Mouse (Mus musculus) urinary bladder, postnatal 14 days (tissue): ENCODE data around the gene Cdc6.
A peak's percentile ranks its signal among the peaks of the same experiment; 100 is the strongest.

Source experiments
- DNase-seq: peaks from one replicate; pipeline ENCODE4 v3.0.0; 2021; ENCODE audit warnings: low spot score

Cdc6 gene

GRCm38 (mm10) chr11:98943741-98944461, 36.3 kb downstream of the Cdc6 start:
- DNase-seq, result peak; percentile 44

GRCm38 (mm10) chr11:98944897-98945604, 37.5 kb downstream of the Cdc6 start:
- DNase-seq, result no peak

GRCm38 (mm10) chr11:98945605-98945977, 38.0 kb downstream of the Cdc6 start:
- peak; percentile 18 for DNase-seq

GRCm38 (mm10) chr11:98947969-98948569, 40.5 kb downstream of the Cdc6 start:
- no peak for DNase-seq

- DNase-seq, result peak; percentile 7
Measured at GRCm38 (mm10) chr11:98949242-98949957, 41.8 kb downstream of the Cdc6 start.

GRCm38 (mm10) chr11:98949958-98950460, 42.4 kb downstream of the Cdc6 start:
- no peak for DNase-seq

GRCm38 (mm10) chr11:98950484-98950883, 42.9 kb downstream of the Cdc6 start:
- DNase-seq, result no peak

GRCm38 (mm10) chr11:98951026-98951906, 43.7 kb downstream of the Cdc6 start:
- DNase-seq, result peak; percentile 86

- no peak for DNase-seq
Measured at GRCm38 (mm10) chr11:98952111-98952510, 44.5 kb downstream of the Cdc6 start.

GRCm38 (mm10) chr11:98952736-98953135, 45.1 kb downstream of the Cdc6 start:
- no peak for DNase-seq

GRCm38 (mm10) chr11:98953361-98953760, 45.8 kb downstream of the Cdc6 start:
- no peak for DNase-seq

- DNase-seq, result no peak
Measured at GRCm38 (mm10) chr11:98953835-98954320, 46.3 kb downstream of the Cdc6 start.

GRCm38 (mm10) chr11:98954373-98954772, 46.8 kb downstream of the Cdc6 start:
- peak; percentile 83 for DNase-seq

GRCm38 (mm10) chr11:98954801-98955706, 47.5 kb downstream of the Cdc6 start:
- DNase-seq, result peak; percentile 35

- DNase-seq, result peak; percentile 25
Measured at GRCm38 (mm10) chr11:98955707-98956235, 48.2 kb downstream of the Cdc6 start.

- no peak for DNase-seq
Measured at GRCm38 (mm10) chr11:98956340-98956739, 48.7 kb downstream of the Cdc6 start.

GRCm38 (mm10) chr11:98959437-98960312, 52.1 kb downstream of the Cdc6 start:
- peak; percentile 87 for DNase-seq

- peak; percentile 83 for DNase-seq
Measured at GRCm38 (mm10) chr11:98960313-98960906, 52.8 kb downstream of the Cdc6 start.
